Mouse (Mus musculus): ENCODE results near the gene Txndc15. TPM values are rescaled to one million over a fixed set of nuclear protein-coding genes. Genes with fewer than 3 reads are reported as not detected.
"Not testable (repeated sequence)": the region's sequence is repeated elsewhere in the genome, so short reads cannot be mapped to it uniquely, and the experiment has no call there.

Txndc15 gene
- polyA plus RNA-seq, 1 experiment, result 74.3 TPM

GRCm38 (mm10) chr13:55687927-55688602 is 26.4 kb upstream of the Txndc15 start:
- H3K27ac ChIP-seq (ENCODE audit: insufficient read depth, low read length), result no peak overlapping the region
- no peaks in the 10 kb centered on the region for H3K27me3 ChIP-seq (ENCODE audit: control insufficient read depth, insufficient read depth, low read length)
- H3K4me1 ChIP-seq (ENCODE audit: control insufficient read depth, insufficient read depth, low read length), result no peaks in the 10 kb centered on the region; the same call in 1 of the 2 replicates
- WGBS, result 28% methylated on average over 4 of the region's 4 CpGs
- no peak for DNase-seq
- H3K4me3 ChIP-seq (replicated peaks; ENCODE audit: insufficient read depth, low read depth, low read length), result no peak overlapping the region
- TF ChIP-seq POLR2A (IDR thresholded peaks at IDR 0.05; ENCODE audit: borderline replicate concordance, insufficient read depth, low read length), result no peak

GRCm38 (mm10) chr13:55692535-55693242 is 21.8 kb upstream of the Txndc15 start, which contains the start of gene B230219D22Rik:
B230219D22Rik (plus strand) TSS chr13:55693124.
- 2% methylated on average over 47 of the region's 51 CpGs for WGBS
- Histone ChIP-seq H3K27me3 (ENCODE audit: control insufficient read depth, insufficient read depth, low read length) (no peaks in the 10 kb centered on the region), H3K4me3 (replicated peaks; ENCODE audit: insufficient read depth, low read depth, low read length) (peak within 1 kb of the TSS; percentile 68), H3K27ac (ENCODE audit: insufficient read depth, low read length) (peak within 1 kb of the TSS; percentile 60), H3K4me1 (ENCODE audit: control insufficient read depth, insufficient read depth, low read length) (peaks cover 5% of the 10 kb centered on the region; the same call in 1 of the 2 replicates)
- DNase-seq, result peak; percentile 91 to 93
- TF ChIP-seq CTCF (IDR thresholded peaks at IDR 0.05; ENCODE audit: borderline replicate concordance, insufficient read depth, low read depth, low read length), result no peak
- peak; percentile 100 for TF ChIP-seq POLR2A (IDR thresholded peaks at IDR 0.05; ENCODE audit: borderline replicate concordance, insufficient read depth, low read length)

- Histone ChIP-seq H3K4me3 (replicated peaks; ENCODE audit: insufficient read depth, low read depth, low read length) (peak overlapping the region; percentile 68), H3K27me3 (ENCODE audit: control insufficient read depth, insufficient read depth, low read length) (no peaks in the 10 kb centered on the region), H3K4me1 (ENCODE audit: control insufficient read depth, insufficient read depth, low read length) (peaks cover 5% of the 10 kb centered on the region; the same call in 1 of the 2 replicates), H3K27ac (ENCODE audit: insufficient read depth, low read length) (peak overlapping the region; percentile 60)
- DNase-seq, result no peak
- WGBS, result under 1% methylated on average over 64 of the region's 70 CpGs
- TF ChIP-seq CTCF (IDR thresholded peaks at IDR 0.05; ENCODE audit: borderline replicate concordance, insufficient read depth, low read depth, low read length) (no peak), POLR2A (IDR thresholded peaks at IDR 0.05; ENCODE audit: borderline replicate concordance, insufficient read depth, low read length) (no peak)
Measured at GRCm38 (mm10) chr13:55693243-55693721, 21.2 kb upstream of the Txndc15 start.

GRCm38 (mm10) chr13:55694110-55694509 is 20.3 kb upstream of the Txndc15 start:
- Histone ChIP-seq H3K4me1 (ENCODE audit: control insufficient read depth, insufficient read depth, low read length) (peaks cover 5% of the 10 kb centered on the region; the same call in 1 of the 2 replicates), H3K27ac (ENCODE audit: insufficient read depth, low read length) (no peak overlapping the region), H3K27me3 (ENCODE audit: control insufficient read depth, insufficient read depth, low read length) (no peaks in the 10 kb centered on the region), H3K4me3 (replicated peaks; ENCODE audit: insufficient read depth, low read depth, low read length) (peak overlapping the region; percentile 68)
- 3% methylated on average over 8 of the region's 8 CpGs for WGBS
- TF ChIP-seq POLR2A (IDR thresholded peaks at IDR 0.05; ENCODE audit: borderline replicate concordance, insufficient read depth, low read length) (no peak), CTCF (IDR thresholded peaks at IDR 0.05; ENCODE audit: borderline replicate concordance, insufficient read depth, low read depth, low read length) (no peak)
- no peak for DNase-seq

DNA sequence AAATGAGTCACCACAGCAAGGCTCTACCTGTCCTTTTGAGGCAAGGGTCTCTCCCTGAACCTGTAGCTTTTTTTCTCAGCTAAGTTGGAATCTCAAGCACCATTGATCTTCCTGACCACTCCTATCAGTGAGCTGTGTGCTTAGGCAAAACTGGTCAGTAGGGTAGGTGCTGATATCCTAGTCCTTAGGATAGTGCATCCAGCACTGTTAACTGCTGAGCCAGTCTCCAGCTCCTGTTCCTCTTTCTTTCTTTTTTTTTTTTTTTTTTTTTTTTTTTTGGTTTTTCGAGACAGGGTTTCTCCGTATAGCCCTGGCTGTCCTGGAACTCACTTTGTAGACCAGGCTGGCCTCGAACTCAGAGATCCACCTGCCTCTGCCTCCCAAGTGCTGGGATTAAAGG is 18.5 kb upstream of the Txndc15 start:
- H3K4me1 ChIP-seq (ENCODE audit: control insufficient read depth, insufficient read depth, low read length); H3K27me3 ChIP-seq (ENCODE audit: control insufficient read depth, insufficient read depth, low read length); H3K27ac ChIP-seq (ENCODE audit: insufficient read depth, low read length); H3K4me3 ChIP-seq (replicated peaks; ENCODE audit: insufficient read depth, low read depth, low read length); DNase-seq: not testable (repeated sequence)
- 89% methylated on average over 1 of the region's 3 CpGs for WGBS

DNA sequence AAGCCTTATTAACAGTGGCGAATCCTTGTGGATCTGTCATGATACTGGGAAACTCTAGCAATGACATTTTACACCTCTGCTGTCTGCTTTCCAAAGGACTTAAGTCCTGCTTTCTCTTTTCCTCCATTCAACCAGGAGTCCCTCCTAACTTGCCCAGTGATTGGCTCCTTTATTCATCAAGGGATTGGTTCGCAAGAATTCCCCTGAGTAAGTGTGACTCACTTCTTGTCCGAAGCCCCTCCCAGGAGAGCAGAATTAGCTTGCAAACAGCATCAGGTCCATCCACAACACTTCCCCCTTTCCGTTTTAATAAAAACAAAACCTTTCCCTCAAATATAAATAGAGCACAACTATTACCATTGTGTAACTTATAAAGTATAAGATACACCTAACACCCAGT is 10.1 kb upstream of the Txndc15 start:
- Histone ChIP-seq H3K27ac (ENCODE audit: insufficient read depth, low read length) (no peak overlapping the region), H3K4me3 (replicated peaks; ENCODE audit: insufficient read depth, low read depth, low read length) (no peak overlapping the region), H3K27me3 (ENCODE audit: control insufficient read depth, insufficient read depth, low read length) (no peaks in the 10 kb centered on the region), H3K4me1 (ENCODE audit: control insufficient read depth, insufficient read depth, low read length) (no peaks in the 10 kb centered on the region)
- no peak for DNase-seq
- TF ChIP-seq CTCF (IDR thresholded peaks at IDR 0.05; ENCODE audit: borderline replicate concordance, insufficient read depth, low read depth, low read length), result no peak
- TF ChIP-seq POLR2A (IDR thresholded peaks at IDR 0.05; ENCODE audit: borderline replicate concordance, insufficient read depth, low read length), result no peak
- 79% methylated on average over 4 of the region's 4 CpGs for WGBS

GRCm38 (mm10) chr13:55712846-55713245 is 1.6 kb upstream of the Txndc15 start:
- WGBS, result 93% methylated on average over 3 of the region's 3 CpGs
- Histone ChIP-seq H3K27ac (ENCODE audit: insufficient read depth, low read length) (no peak overlapping the region), H3K27me3 (ENCODE audit: control insufficient read depth, insufficient read depth, low read length) (no peaks in the 10 kb centered on the region), H3K4me3 (replicated peaks; ENCODE audit: insufficient read depth, low read depth, low read length) (no peak overlapping the region), H3K4me1 (ENCODE audit: control insufficient read depth, insufficient read depth, low read length) (peaks cover 2% of the 10 kb centered on the region; the same call in 1 of the 2 replicates)
- TF ChIP-seq CTCF (IDR thresholded peaks at IDR 0.05; ENCODE audit: borderline replicate concordance, insufficient read depth, low read depth, low read length) (no peak), POLR2A (IDR thresholded peaks at IDR 0.05; ENCODE audit: borderline replicate concordance, insufficient read depth, low read length) (no peak)
- DNase-seq, result no peak

DNA sequence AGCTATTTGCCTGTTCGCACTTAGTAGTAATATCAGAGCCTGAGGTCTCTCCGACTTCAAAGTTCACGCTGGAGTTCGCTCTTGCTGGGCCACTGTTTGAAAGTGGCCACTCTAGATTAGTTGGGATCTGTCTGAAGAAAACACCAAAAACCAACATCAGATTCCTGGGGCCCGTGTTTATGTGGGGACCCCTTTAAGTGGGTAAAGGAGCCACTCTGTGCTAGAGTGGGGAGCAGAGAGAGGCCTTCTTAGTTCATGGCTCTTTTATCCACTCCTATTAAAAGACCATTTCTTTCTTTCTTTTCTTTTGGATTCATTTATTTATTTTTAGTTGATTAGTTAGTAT is 690 bp downstream of the Txndc15 start:
- H3K4me1 ChIP-seq (ENCODE audit: control insufficient read depth, insufficient read depth, low read length), result peaks cover 2% of the 10 kb centered on the region
- no peak for DNase-seq

More for the DNA sequence above, 690 bp downstream of the Txndc15 start:
- Histone ChIP-seq H3K4me3 (replicated peaks; ENCODE audit: insufficient read depth, low read depth, low read length) (peak overlapping the region; percentile 78), H3K27ac (ENCODE audit: insufficient read depth, low read length) (peak overlapping the region; percentile 85), H3K27me3 (ENCODE audit: control insufficient read depth, insufficient read depth, low read length) (no peaks in the 10 kb centered on the region)
- WGBS, result 3% methylated on average over 5 of the region's 5 CpGs
- TF ChIP-seq CTCF (IDR thresholded peaks at IDR 0.05; ENCODE audit: borderline replicate concordance, insufficient read depth, low read depth, low read length) (no peak), POLR2A (IDR thresholded peaks at IDR 0.05; ENCODE audit: borderline replicate concordance, insufficient read depth, low read length) (no peak)
